10 mouse cellular contexts compared by ENCODE assay signal in genomic region chr10:42583157-42583872, GRCm38 (mm10). TPM values are rescaled to one million over a fixed set of nuclear protein-coding genes. Genes with fewer than 3 reads are reported as not detected.
DNase-seq lines count a peak whose midpoint lies in the region; ATAC-seq lines count a peak whose summit lies in the region.
"Had no signal": no experiment of that assay in that cellular context is flagged by ENCODE, and none has a peak within 500 bp of the region (broad histone marks: within the 10 kb centered on the region; RNA-seq: fewer than 3 reads in every experiment).

TSS of gene Nr2e1 (minus strand) at chr10:42583632.
TSS of gene Ostm1 (plus strand) at chr10:42583822.

- no peaks in the 10 kb centered on the region for H3K9me3 ChIP-seq in heart, embryonic 11.5 days (replicated peaks; ENCODE audit: control insufficient read depth, low read length)
- 0 out of 2 replicates have a peak, but pooled peaks cover 3% of the 10 kb centered on the region for H3K9me3 ChIP-seq in hindbrain, embryonic 12.5 days (replicated peaks)
- H3K9me3 ChIP-seq in neural tube, embryonic 15.5 days (replicated peaks), result no peaks in the 10 kb centered on the region

- H3K36me3 ChIP-seq in heart, embryonic 11.5 days (ENCODE audit: control insufficient read depth, insufficient read depth, low read length), result no peaks in the 10 kb centered on the region
- no peaks in the 10 kb centered on the region for H3K36me3 ChIP-seq in hindbrain, embryonic 12.5 days
- H3K36me3 ChIP-seq in neural tube, embryonic 15.5 days, result no peaks in the 10 kb centered on the region

- no peak for ATAC-seq in heart, embryonic 11.5 days (replicated peaks; ENCODE audit: insufficient number of reproducible peaks, low FRiP score, low TSS enrichment)
- ATAC-seq in hindbrain, embryonic 12.5 days (ENCODE audit: low FRiP score), result peak; percentile 56
- no peak for ATAC-seq in neural tube, embryonic 15.5 days (ENCODE audit: low FRiP score)

- H3K4me2 ChIP-seq in heart, embryonic 11.5 days, result peak within 1 kb of the TSS; percentile 59
- H3K4me2 ChIP-seq in hindbrain, embryonic 12.5 days (replicated peaks), result peak within 1 kb of the TSS; percentile 41
- peak within 1 kb of the TSS; percentile 24; the same call in 1 of the 2 replicates for H3K4me2 ChIP-seq in neural tube, embryonic 15.5 days

- peaks cover 23% of the 10 kb centered on the region for H3K4me1 ChIP-seq in heart, embryonic 11.5 days (ENCODE audit: control insufficient read depth, insufficient read depth, low read length)
- H3K4me1 ChIP-seq in hindbrain, embryonic 12.5 days, result peaks cover 29% of the 10 kb centered on the region
- peaks cover 27% of the 10 kb centered on the region for H3K4me1 ChIP-seq in neural tube, embryonic 15.5 days

- H3K9ac ChIP-seq in heart, embryonic 11.5 days (ENCODE audit: low read depth, low read length), result no peak within 1 kb of the TSS
- H3K9ac ChIP-seq in hindbrain, embryonic 12.5 days, result no peak within 1 kb of the TSS
- no peak within 1 kb of the TSS for H3K9ac ChIP-seq in neural tube, embryonic 15.5 days (replicated peaks)

- peaks cover 95% of the 10 kb centered on the region for H3K27me3 ChIP-seq in heart, embryonic 11.5 days (ENCODE audit: control insufficient read depth, insufficient read depth, low read length)
- peaks cover 98% of the 10 kb centered on the region for H3K27me3 ChIP-seq in hindbrain, embryonic 12.5 days
- peaks cover 93% of the 10 kb centered on the region for H3K27me3 ChIP-seq in neural tube, embryonic 15.5 days (replicated peaks)
- H3K27me3 ChIP-seq: CH12.LX had no signal

- DNase-seq in heart, postnatal 14 days, result no peak
- peak; percentile 61 for DNase-seq in embryo, embryonic 10 days (ENCODE audit: low spot score)
- DNase-seq in left cerebral cortex, adult 18-20 months (ENCODE audit: low spot score in 2 of 2), result peak; percentile 35 to 55
- no peak for DNase-seq in B cell, adult 2 months
- no peak for DNase-seq in lung, adult 18-20 months

- peak within 1 kb of the TSS; percentile 27 for H3K4me3 ChIP-seq in heart, embryonic 11.5 days (ENCODE audit: low read depth, low read length)
- peak within 1 kb of the TSS; percentile 22 for H3K4me3 ChIP-seq in hindbrain, embryonic 12.5 days
- no peak within 1 kb of the TSS for H3K4me3 ChIP-seq in neural tube, embryonic 15.5 days (replicated peaks)

- intact Hi-C loops in heart, postnatal 14 days (cut with DNase I), result loop anchor here (5.0 kb wide), 1 partner anchor 49 kb away; no protein-coding TSS in a partner anchor

- no peak within 1 kb of the TSS for H3K27ac ChIP-seq in heart, embryonic 11.5 days (ENCODE audit: low read depth, low read length)
- no peak within 1 kb of the TSS for H3K27ac ChIP-seq in hindbrain, embryonic 12.5 days
- H3K27ac ChIP-seq in neural tube, embryonic 15.5 days (replicated peaks), result no peak within 1 kb of the TSS

- under 1% methylated on average over 43 of the region's 43 CpGs for WGBS in heart, embryonic 11.5 days (ENCODE audit: insufficient replicate concordance)
- WGBS in hindbrain, embryonic 12.5 days, result 1% methylated on average over 43 of the region's 43 CpGs
- WGBS in neural tube, embryonic 15.5 days, result under 1% methylated on average over 43 of the region's 43 CpGs

RNA-seq across cellular contexts. Expression of gene Nr2e1, which starts in this region (rescaled TPM):
- polyA plus RNA-seq in heart, embryonic 11.5 days (2014; fragmentation: Nextera tagmentation; extraction: Ambion mirVana), result 0.06 TPM in 1 of 2 replicates, not detected in the other
- total RNA-seq in heart, postnatal 14 days (2021), result not detected
- 1.1 and 2.1 TPM in 2 replicates for polyA plus RNA-seq in hindbrain, embryonic 12.5 days (2016; fragmentation: Nextera tagmentation; extraction: Ambion mirVana)
- 10 to 100 TPM; 13.9 to 14.1 TPM for total RNA-seq in left cerebral cortex, adult 18-20 months (2021)
- not detected in 2 replicates for polyA plus RNA-seq in neural tube, embryonic 15.5 days (2015; fragmentation: Nextera tagmentation; extraction: Ambion mirVana)
- total RNA-seq: CH12.LX had no signal
- polyA plus RNA-seq: small intestine, adult 2 months had no signal

RNA-seq across cellular contexts. Expression of gene Ostm1, which starts in this region (rescaled TPM):
- polyA plus RNA-seq in heart, embryonic 11.5 days (2014; fragmentation: Nextera tagmentation; extraction: Ambion mirVana), result 27.1 and 28.2 TPM in 2 replicates
- 10 to 100 TPM; 18.0 to 18.2 TPM for total RNA-seq in heart, postnatal 14 days (2021)
- polyA plus RNA-seq in hindbrain, embryonic 12.5 days (2016; fragmentation: Nextera tagmentation; extraction: Ambion mirVana), result 24.9 TPM in 2 replicates
- 10 to 100 TPM; 51.7 to 53.7 TPM for total RNA-seq in left cerebral cortex, adult 18-20 months (2021)
- polyA plus RNA-seq in neural tube, embryonic 15.5 days (2015; fragmentation: Nextera tagmentation; extraction: Ambion mirVana), result 33.7 and 36.1 TPM in 2 replicates

Comparison
In these comparisons a context has a peak if more than half of its experiments do, and no peak if none do; other contexts are left out.
1. RNA of gene Nr2e1 (total RNA-seq): 13.9 to 14.1 TPM in left cerebral cortex, adult 18-20 months; not detected in heart, postnatal 14 days; every median in the first group is over 10 times any median in the second.
2. DNase-seq: peak in embryo, embryonic 10 days (single experiment) and left cerebral cortex, adult 18-20 months (2 of 2); none in heart, postnatal 14 days (0 of 2), B cell, adult 2 months (0 of 2) and lung, adult 18-20 months (0 of 2).
3. Peak in every context shown above with its lines, with median percentiles within 50 percentile points of each other: H3K4me2 ChIP-seq.